Mouse (Mus musculus): ENCODE results near the gene Ccdc57. TPM values are rescaled to one million over a fixed set of nuclear protein-coding genes. Genes with fewer than 3 reads are reported as not detected.

Ccdc57 gene
- 2.1 and 2.3 TPM in 2 replicates for polyA plus RNA-seq (2012)

DNA sequence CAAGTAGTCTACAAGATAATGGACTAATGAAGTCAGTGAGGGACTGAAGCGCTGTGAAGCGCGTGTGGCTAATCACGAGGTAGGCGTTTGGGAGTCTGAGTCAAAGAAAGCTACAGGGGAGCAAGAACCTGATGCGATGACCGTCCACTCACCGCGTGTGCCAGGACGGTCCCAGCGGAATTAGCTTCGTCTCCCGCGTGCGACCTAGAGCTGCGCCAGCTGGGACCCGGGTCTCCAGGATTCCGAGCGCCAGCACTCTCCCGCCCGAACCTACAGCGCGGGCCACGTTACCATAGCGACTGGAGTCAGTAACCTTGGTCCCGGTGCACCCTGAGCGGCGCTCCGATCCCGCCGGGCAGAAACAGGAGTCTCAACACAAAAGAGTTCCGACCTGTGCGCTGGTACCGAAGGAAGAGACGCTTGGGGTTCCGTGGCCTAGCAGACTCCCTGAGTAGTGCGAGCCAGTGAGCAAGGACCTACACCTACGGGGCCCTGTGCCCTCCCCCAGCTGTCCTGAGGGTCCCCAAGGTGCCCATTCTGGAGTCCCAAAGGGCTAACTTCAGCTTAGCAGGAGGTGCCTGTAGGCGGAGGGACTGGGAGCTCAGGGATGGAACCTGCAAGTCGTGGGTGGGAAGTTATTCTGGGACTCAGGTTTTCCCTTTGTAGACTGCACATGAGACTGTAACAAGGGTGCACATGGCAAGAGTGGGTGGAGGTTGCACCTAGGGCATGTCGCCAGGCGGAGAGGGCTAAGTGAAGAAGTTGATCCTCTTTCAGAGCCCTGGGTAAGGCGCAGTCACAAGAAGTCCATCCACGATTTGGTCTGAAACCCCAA, at the start of gene Ccdc57:
Gene Ccdc57, minus strand, starts transcription at position 309 of the 835 bp plus-strand sequence.
- TF ChIP-seq GATA1 (IDR thresholded peaks at IDR 0.05; ENCODE audit: low read length) = no peak

DNA sequence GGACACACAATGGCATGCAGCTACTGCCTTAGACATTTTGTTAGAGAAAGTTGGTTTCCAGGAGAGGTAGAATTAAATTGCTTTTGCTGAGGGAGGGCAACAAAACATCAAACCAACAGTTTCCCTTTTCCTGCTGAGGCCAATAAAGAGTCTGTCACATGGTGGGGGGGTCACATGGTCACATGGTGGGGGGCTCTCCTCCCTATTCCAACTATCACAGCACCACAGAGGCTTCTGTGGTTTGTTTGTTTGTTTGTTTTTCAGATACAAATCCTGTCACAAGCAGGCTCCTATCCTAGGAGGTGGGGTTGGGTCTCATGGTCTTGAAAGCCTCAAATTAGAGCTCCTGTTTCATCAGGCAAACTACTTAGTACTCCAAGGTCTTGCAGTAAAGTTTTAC, 49.8 kb upstream of the Ccdc57 start:
- TF ChIP-seq GATA1 (IDR thresholded peaks at IDR 0.05; ENCODE audit: low read length) = no peak

DNA sequence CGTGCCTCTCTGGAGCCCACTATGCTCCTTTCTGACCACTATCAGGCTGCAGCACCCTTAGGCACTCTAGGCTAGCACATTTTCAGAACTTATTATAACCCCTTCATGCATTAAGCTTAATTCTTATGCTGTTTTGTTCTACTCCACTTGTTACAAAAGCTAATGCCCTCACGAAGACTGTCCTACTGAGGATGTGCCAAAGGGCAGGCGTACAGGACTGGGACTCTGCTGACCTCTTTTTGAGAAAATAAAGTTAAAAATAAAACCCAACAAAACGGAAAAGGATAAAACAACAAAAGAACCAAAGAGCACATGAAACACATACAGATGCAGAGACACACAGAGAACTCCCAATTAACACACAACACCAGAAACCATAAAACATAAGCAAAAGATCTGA, 49.0 kb upstream of the Ccdc57 start:
- TF ChIP-seq GATA1 (IDR thresholded peaks at IDR 0.05; ENCODE audit: low read length) = no peak

DNA sequence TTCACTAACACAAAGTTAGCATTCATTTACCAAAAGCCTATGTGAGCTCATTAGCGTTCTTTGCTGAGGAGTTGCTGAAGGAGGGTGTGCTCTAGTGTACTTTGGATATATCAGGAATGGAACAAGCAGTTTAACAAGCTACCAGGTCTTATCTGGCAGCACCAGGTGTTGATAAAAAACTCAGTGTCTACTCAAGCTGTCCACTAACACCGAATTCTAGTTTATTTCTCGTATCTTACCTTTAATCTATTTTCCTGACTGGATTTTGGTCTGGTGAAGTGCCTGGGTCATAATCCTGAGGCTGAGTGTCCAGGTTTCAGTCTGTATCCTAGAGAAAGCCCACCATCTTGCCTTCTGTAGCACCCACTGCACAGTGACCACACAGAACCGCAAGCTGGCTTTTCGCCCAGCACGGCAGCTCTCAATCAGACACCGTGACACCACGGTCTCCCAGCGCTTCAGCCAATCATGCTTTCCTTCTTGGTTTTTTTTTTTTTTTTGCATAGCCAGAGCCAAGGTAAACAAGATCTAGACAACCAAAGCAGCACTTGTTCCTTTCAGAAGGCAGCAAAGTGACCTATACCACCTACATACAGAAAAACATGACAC, 47.9 kb upstream of the Ccdc57 start:
- peak; percentile 92 for TF ChIP-seq GATA1 (IDR thresholded peaks at IDR 0.05; ENCODE audit: low read length)

DNA sequence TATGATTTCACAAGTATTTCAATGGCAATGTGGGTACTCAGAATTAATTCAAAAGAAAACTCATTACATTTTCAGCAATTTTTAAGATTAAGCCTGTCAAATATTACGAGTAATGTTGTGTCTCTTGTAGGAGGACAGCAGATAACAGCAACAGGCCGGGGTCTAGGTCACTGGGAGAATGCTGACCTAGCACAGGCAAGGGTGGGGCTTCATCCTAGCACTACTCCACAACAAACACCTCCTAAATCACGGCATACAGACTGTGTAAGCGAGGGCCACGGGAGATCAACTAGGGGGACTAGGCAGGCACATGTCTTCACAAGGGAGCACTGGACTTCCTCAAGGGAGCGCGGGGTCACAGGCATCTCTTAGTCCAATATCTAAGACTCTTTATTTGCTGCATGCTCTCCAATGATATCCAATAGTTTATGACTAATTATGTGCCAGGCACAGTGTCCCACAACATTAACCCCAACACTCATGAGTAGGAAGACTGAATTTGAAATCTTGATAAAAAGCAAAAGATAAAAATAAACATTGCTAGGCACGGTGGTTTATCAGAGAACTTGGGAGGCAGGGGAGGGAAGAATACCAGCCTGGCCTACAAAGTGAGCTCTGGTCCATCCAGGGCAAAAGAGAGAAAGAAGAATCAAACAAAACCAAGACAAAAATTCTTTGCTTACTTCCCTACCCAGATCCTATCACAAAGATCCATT, 47.2 kb upstream of the Ccdc57 start:
- TF ChIP-seq GATA1 (IDR thresholded peaks at IDR 0.05; ENCODE audit: low read length) = no peak

DNA sequence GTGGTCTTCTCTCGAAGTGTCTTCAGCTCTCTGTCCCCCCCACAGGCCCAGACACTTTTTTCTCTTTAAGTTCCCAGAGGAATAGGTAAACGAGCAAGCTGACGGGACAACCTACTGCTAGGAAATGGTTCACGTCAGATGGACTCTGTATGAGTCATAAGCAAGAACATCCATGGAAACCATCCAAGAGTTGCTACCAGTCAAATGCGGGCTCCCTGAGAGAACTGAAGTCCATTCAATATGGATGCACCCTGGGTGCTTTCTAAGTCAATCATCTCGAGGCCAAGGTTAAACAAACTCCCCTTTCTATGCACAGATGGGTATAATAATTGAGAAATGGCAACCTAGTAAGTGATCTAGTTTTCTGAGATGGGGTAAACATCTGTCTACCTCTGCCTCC, 40.6 kb upstream of the Ccdc57 start:
- TF ChIP-seq GATA1 (IDR thresholded peaks at IDR 0.05; ENCODE audit: low read length) = no peak

DNA sequence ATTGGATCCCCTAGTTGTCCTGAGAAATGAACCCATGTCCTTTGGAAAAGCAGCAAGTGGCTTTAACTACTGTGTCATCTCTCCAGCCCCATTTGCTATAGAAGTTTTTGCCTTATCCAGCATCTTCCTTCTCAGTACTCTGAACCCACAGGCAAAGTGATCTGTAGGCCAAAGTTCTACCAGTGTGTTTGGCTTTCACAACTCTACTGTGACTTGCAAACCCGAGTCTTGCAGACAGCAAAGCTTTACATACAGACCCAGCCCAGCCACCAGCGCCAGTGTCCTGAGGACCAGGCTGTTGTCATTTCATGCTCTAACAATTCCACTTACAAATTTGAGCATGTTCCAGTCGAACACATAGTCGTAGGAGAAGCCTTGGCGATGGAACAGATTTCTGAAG, 38.6 kb upstream of the Ccdc57 start:
- no peak for TF ChIP-seq GATA1 (IDR thresholded peaks at IDR 0.05; ENCODE audit: low read length)

DNA sequence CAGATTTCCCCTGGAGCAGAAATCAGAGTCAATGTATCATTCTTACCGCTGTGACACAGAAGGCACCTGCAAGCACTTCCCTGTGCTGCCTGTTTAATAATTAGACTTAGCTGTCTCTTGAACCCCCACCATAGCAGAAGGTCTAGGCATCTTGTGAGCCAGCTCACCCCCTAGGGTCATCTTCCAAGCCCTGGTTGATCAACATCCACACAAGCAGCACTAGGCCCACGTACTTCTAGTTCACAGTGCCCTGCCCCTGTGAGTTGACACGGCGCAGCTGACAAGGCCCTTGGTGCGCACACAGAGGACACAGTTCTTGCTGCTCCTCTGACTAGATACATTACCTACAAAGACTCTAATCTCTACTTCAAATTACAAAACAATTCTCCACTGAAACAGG, 37.1 kb upstream of the Ccdc57 start:
- TF ChIP-seq GATA1 (IDR thresholded peaks at IDR 0.05; ENCODE audit: low read length) = no peak

DNA sequence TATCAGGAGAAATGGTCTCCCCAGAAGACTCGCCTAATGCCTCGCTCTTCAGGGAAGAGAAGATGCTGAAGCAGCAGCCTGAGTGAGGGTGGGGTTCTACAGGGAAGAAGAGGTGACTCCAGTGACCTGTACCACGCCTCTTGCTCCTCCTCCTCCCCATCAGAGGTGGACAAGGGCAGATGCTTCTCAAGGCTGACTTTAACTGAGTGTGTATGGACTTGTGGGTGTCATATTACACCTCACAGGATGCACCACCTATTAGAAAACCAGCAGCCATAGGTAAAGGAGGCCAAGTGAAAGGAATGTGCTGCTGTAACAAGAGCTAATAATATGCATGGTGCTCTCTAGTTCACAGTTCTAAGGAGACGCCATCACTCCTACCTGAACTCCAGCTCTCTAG, 32.9 kb upstream of the Ccdc57 start:
- TF ChIP-seq GATA1 (IDR thresholded peaks at IDR 0.05; ENCODE audit: low read length) = no peak

DNA sequence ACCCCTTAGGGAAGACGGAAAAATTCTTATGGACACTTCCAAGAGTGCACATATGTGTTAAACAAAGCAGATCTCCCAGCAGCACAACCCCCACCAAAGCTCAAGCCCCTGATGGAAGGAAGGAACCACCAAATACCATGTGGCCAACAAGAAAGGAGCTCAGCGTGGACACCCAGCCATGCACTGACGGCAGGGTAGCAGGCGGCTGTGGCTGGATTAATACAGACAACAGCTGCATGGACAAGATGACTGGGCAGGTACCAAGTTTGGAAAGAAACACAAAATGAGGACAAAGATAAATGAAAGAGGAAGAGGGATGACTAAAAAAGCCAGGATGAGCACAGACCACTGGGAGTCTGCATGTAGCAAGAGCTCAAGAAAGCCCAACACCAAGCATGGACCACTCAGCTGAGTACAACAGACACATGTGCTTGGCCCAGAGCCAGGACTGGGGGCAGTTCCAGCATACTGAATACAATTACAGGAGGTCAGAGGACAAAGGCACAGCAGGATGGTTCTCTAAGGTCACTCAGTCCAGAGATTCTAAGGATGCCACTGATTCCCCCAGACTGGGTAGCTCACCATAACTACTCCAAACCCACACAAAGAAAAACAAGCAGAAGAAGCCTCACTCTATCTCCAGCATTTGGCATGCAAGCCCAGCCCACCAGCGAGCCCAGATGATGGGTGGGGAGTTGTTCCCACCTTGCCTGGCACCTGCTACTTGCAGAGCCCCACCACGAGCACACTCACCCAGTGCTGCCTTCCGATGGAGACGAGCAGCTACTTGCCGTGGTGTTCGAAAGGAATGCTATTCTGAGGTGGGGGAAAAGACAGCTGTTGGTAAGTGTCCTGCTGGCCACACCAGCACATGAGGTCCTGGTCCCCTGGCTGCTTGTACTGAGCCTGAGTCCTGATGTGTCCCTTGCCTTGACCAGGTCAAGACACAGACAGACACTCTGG, 31.8 kb upstream of the Ccdc57 start:
- no peak for TF ChIP-seq GATA1 (IDR thresholded peaks at IDR 0.05; ENCODE audit: low read length)

DNA sequence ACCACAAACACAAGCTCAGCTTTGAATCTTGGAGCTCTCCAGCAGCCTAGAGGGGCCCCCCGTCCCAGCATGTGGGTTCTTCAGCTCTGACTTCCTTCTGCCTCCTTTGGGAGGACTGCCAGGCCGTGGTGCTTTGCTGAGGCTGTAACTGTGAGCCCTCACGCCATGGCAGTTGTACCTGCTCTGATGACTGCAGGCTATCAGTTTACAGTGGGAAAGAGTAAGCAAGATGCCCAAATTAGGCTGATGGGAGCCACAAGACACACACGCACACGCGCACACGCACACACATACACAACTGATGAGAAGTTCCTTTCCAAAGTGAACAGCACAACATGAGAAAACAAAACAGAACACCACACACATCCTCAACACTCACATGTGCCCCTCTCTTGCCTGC, 30.2 kb upstream of the Ccdc57 start:
- TF ChIP-seq GATA1 (IDR thresholded peaks at IDR 0.05; ENCODE audit: low read length) = no peak

DNA sequence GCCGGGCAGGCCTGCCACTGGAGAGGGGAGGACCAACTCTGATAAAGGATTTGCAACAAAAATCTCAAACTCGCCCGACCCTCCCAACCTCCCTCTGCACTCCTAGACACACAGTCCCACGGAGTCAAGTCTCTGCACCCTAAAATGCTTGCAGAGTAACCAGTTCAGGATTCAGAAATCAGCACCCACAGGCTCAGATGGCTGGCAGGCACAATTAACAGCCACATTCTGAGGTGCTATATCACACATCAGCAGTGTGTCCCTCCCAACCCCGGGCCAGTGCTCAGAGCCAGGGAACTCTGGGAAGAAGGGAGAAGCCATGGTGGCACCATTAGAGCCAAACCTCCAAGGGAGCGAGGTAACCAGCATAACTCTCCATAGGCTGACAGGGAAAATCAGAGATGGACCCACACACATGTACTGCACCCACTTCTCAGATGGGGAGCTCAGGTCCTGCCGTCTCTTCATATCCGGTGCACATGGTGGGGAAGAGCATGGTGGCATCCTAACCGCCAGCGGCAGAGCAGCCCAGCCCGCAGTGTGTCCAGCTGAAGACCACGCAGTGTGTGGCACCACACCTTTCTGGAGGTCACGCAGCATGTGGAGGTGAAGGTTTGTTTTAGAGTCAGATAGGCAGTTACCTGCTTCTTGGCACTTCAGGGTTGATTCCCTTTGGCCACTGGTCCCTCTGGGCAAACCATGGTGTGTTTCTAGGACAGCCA, 29.5 kb upstream of the Ccdc57 start:
- TF ChIP-seq GATA1 (IDR thresholded peaks at IDR 0.05; ENCODE audit: low read length) = no peak

DNA sequence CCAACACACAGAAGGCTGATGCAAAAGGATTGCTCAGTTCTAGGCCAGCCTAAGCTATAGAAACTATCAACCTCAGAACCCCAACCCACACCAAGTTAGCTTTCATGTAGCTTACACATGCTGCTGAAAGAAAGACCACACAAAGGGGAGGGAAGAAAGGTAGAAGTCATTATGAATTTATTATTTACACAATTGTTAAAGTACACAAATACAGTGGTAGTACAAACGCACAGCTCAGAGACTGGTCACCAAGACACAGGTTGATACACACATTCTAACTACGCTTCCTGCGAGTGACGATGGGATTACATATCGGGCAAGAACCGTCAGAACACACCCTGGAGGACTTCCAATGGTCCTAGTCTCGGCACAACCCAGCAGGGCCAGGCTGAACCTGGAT, 28.9 kb upstream of the Ccdc57 start:
- TF ChIP-seq GATA1 (IDR thresholded peaks at IDR 0.05; ENCODE audit: low read length) = no peak

DNA sequence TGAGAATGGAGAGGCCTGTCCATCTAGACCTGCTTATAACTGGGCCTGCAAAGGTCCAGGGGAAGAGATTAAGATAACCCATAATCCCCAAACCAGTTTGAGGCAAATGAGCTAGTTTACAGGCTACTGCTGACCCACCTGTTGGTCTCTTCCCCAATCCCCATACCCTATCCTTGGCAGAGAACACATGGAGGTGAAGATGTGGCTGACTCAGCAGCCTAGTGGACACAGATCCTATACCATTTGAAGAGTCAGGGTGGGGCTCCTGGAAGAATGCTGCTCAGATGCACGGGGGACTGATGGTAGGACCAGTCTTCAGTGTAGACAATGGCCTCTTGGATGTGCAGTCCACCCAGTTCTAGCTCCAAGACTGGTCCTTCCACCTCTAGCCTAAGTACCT, 27.6 kb upstream of the Ccdc57 start:
- no peak for TF ChIP-seq GATA1 (IDR thresholded peaks at IDR 0.05; ENCODE audit: low read length)

DNA sequence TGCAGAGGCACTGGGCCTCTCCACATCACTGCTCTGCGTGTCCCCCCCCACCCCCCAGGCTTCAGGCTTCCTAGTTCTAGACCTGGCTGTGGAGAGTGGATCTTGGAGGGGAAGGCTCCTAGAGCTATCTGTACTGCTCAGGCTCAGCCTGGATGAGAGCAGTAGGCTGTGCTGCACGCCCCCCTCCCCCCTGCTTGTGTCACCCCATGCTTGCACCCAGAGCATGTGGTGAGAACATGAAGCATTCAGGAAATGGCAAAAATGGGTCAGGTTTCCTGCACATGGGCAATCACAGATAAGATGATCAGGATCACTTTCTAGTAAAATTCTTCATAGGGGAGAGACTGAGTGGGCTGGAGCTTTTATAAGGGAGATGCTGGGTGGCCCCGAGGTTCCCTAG, 26.9 kb upstream of the Ccdc57 start:
- peak; percentile 35 for TF ChIP-seq GATA1 (IDR thresholded peaks at IDR 0.05; ENCODE audit: low read length)
